ENCODE assay signal across 14 mouse cellular contexts in genomic region chr5:50916341-50916740, GRCm38 (mm10).
"Had no signal": no experiment of that assay in that cellular context is flagged by ENCODE, and none has a peak within 500 bp of the region (broad histone marks: within the 10 kb centered on the region; RNA-seq: fewer than 3 reads in every experiment).

No protein-coding gene starts in this region.

- H3K36me3 ChIP-seq: kidney, embryonic 15.5 days; liver, embryonic 13.5 days; stomach, embryonic 15.5 days had no signal

- H3K9ac ChIP-seq: kidney, embryonic 15.5 days; liver, embryonic 13.5 days; stomach, embryonic 15.5 days had no signal

- H3K27ac ChIP-seq: kidney, embryonic 15.5 days; left cerebral cortex, adult 2 months; liver, embryonic 13.5 days; stomach, embryonic 15.5 days had no signal

- H3K27me3 ChIP-seq: kidney, embryonic 15.5 days; liver, embryonic 13.5 days; stomach, embryonic 15.5 days had no signal

- H3K9me3 ChIP-seq: kidney, embryonic 15.5 days; liver, embryonic 13.5 days; stomach, embryonic 15.5 days had no signal

- DNase-seq: kidney, postnatal 10 days; kidney, postnatal 36 days; layer of hippocampus, postnatal 36 days; liver, embryonic 13.5 days; lung, adult 2 months; lung, postnatal 14 days; lung, postnatal 4 days; right cerebral cortex, postnatal 25 days; spleen, adult 18-20 months; thymus, postnatal 25 days had no signal

- H3K4me1 ChIP-seq: kidney, embryonic 15.5 days; liver, embryonic 13.5 days; stomach, embryonic 15.5 days had no signal

- H3K4me3 ChIP-seq: kidney, embryonic 15.5 days; left cerebral cortex, adult 2 months; liver, embryonic 13.5 days; stomach, embryonic 15.5 days had no signal

- H3K4me2 ChIP-seq: kidney, embryonic 15.5 days; liver, embryonic 13.5 days; midbrain, embryonic 11.5 days; stomach, embryonic 15.5 days had no signal
